Comparison of ENCODE assay signal across 8 mouse cellular contexts in genomic region chr10:7955634-7956121, GRCm38 (mm10). TPM values are rescaled to one million over a fixed set of nuclear protein-coding genes. Genes with fewer than 3 reads are reported as not detected.
A peak's percentile ranks its signal among the peaks of the same experiment; 100 is the strongest.
DNase-seq lines count a peak whose midpoint lies in the region; ATAC-seq and TF ChIP-seq lines count a peak whose summit lies in the region.

No protein-coding gene starts in this region.

- no peaks in the 10 kb centered on the region for H3K36me3 ChIP-seq in lung, embryonic 14.5 days (ENCODE audit: insufficient read depth)

- H3K4me3 ChIP-seq in lung, embryonic 14.5 days (ENCODE audit: low read depth, low read length): peak overlapping the region; percentile 91

- peak overlapping the region; percentile 98 for H3K9ac ChIP-seq in lung, embryonic 14.5 days

- peak; percentile 38 to 41 for DNase-seq in thymus, adult 18-20 months
- DNase-seq in thymus, postnatal 0 days (ENCODE audit: low spot score): no peak
- peak; percentile 71 to 75 for DNase-seq in cerebellum, postnatal 14 days
- peak; percentile 8 for DNase-seq in heart, adult 8-10 months (ENCODE audit: low spot score)
- peak; percentile 32 to 63 for DNase-seq in kidney, postnatal 25 days
- DNase-seq in lung, embryonic 14.5 days: no peak
- peak; percentile 42 for DNase-seq in right cerebral cortex, adult 18-20 months
- peak; percentile 57 to 65 for DNase-seq in urinary bladder, postnatal 4 days (ENCODE audit: low spot score in 2 of 2)

- H3K9me3 ChIP-seq in lung, embryonic 14.5 days (ENCODE audit: low read depth, low read length): no peaks in the 10 kb centered on the region

- H3K27me3 ChIP-seq in lung, embryonic 14.5 days (ENCODE audit: insufficient read depth, low read length): no peaks in the 10 kb centered on the region

- WGBS in lung, embryonic 14.5 days: 1% methylated on average over 32 of the region's 76 CpGs

- peak overlapping the region; percentile 70 for H3K4me2 ChIP-seq in lung, embryonic 14.5 days

- TF ChIP-seq CTCF in lung, embryonic 14.5 days (IDR thresholded peaks at IDR 0.05; ENCODE audit: low read depth): no peak

- H3K27ac ChIP-seq in lung, embryonic 14.5 days (ENCODE audit: low read depth): peak overlapping the region; percentile 99

- peaks cover 11% of the 10 kb centered on the region for H3K4me1 ChIP-seq in lung, embryonic 14.5 days (ENCODE audit: insufficient read depth)

- peak; percentile 53 for ATAC-seq in lung, embryonic 14.5 days (ENCODE audit: insufficient read depth)

RNA-seq across cellular contexts. Expression of gene Tab2, which starts 0.4 kb away (rescaled TPM):
- polyA plus RNA-seq in thymus, postnatal 0 days (2015; fragmentation: Nextera tagmentation; extraction: Ambion mirVana): 18.7 and 23.5 TPM in 2 replicates
- 10 to 100 TPM; 48.7 to 54.6 (median 51.3) TPM for total RNA-seq in heart, adult 8-10 months (2022)
- polyA plus RNA-seq in lung, embryonic 14.5 days (2014; fragmentation: Nextera tagmentation; extraction: Ambion mirVana): 31.1 TPM in 2 replicates

Comparison
In these comparisons a context has a peak if more than half of its experiments do, and no peak if none do; other contexts are left out.
1. DNase-seq: peak in thymus, adult 18-20 months (2 of 2), cerebellum, postnatal 14 days (2 of 2), heart, adult 8-10 months (single experiment), kidney, postnatal 25 days (2 of 2), right cerebral cortex, adult 18-20 months (single experiment) and urinary bladder, postnatal 4 days (2 of 2); none in thymus, postnatal 0 days (single experiment) and lung, embryonic 14.5 days (single experiment).